Mouse (Mus musculus) spleen, postnatal 4 days (tissue): ENCODE data around the gene Pdhx.

Experiments used
- DNase-seq, 2 experiments: peaks; one replicate each; pipeline ENCODE4 v3.0.0; 2022; ENCODE audit warnings: low spot score in 2 of 2

The Pdhx gene

GRCm38 (mm10) chr2:102989446-102989845, 83.9 kb downstream of the Pdhx start:
- DNase-seq: no peak

GRCm38 (mm10) chr2:102987708-102988010, 85.7 kb downstream of the Pdhx start:
- no peak for DNase-seq

DNA sequence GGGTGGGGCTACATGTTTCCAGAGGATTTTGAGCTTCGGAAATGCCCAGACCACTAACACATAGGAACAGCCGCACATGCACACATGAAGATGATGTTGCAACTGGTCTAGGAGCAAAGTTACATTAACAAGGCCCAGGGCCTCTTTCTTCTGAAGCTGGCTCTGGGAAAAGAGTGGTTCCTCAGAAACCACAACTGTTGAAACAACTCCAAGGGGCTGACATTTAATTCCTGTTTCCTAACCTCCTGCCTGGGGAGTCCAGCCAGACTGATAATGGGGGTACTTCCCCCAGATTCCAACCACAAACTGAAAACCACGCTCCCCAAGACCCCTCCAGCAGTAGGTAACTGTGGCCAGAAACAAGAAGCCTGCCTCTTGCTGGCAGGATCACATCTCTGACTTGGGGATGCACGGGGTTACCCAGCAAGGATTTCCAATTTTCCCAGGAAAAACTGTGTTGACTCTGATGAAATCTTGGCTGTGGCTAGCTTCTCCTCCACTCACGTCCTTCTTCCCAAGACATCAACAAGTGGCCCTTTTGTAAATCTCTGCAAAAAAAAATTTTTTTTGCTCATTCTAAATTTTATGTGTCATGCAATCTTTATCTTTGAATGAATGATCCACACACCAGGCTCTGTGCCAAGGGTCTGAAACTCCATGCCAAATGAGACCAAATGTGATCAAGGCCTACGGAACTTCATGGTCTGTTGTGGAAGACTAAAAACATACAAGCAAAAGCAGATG, 86.2 kb downstream of the Pdhx start:
- DNase-seq: no peak

DNA sequence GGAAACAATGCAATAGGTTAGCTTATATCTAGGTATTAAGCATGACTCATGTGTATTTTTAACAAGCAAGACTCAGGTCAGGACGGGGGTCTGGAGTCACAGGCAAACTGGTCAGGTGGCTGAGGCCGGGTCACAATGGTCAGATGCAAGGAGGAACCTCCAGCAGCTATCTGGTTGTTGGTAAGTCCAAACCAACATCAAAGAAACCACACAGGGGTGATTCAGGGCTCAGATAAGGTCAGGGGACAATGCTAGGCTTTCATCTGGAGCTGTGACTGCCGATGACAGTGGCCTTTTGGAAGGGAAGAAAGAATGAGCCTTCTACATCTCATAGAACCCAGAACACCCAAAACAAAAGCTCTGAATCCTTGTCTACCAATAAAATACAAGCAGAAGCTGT, 86.9 kb downstream of the Pdhx start:
- no peak for DNase-seq

DNA sequence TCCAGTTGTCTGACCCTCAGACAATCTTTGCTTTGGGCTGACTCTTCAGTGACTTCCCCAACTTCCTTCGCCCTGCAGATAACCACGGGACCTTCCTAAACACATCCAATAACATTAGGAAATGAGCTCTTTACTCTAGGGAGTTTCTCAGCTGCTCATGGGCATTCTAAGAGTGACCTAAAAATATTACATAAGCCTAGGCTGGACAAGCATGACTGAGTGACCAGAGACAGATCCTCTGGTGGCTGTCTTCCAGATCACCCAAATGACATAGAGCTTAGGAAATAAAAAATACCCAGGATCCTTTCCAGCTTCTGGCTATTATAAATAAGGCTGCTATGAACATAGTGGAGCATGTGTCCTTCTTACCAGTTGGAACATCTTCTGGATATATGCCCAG, 90.5 kb downstream of the Pdhx start:
- no peak for DNase-seq

DNA sequence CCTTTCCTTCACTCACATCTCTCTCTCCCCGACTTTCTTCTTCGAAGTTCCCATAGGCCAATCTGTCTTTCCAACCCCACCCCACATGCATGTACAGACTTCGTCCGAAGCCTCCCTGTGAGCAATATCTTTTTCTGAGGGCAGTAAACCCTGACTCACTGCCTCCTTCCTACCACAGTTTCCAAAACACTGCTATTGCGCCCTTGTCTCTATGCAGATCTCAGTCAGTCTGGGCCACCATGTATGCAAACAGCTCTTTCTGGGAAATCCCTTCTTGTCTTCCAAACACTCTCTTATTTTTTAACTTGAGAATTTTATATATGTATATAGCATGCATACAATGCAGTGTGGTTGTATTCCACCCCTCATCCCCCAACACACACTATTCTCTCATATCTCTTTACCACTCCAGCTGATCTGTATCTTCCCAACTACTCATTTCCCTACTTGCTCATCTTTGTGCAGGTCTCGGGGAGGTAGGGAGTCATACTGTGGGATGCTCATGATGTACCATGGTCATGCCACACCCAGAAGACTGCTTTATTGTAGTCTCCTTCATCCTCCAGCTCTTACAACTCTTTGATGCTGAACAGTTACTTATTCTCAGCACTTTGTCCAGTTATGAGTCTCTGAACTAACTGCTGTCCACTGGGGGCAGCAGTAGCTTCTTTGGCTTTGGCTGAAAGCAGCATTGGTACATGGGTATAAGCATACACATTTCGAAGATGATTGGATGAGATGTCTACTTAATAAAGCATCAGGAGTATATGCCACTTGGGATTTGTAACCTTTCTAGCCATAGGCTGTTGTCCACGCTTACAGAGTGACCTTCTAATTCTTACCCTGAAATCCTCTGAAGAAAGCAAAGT, 91.6 kb downstream of the Pdhx start:
- no peak for DNase-seq

DNA sequence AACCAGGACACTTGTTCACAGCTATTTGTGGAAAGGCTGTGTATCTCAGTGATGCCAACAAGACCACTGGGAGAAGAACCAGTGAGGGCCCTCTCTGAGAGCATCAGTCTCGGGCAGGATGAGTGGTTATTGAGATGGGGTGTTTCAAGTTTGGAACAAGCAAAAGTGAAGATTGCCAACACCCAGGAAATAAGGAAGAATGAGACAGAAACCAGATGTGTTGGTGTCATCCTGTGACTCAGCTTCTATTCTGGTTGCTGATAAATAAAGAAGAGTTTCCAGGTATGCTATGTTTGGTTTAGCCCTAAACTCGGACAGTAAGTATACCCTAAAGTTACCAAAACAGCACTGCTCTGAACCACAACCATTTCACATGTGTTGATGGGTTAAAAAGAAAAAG, 92.4 kb downstream of the Pdhx start:
- no peak for DNase-seq

- DNase-seq: no peak
These were observed 93.8 kb downstream of the Pdhx start for GRCm38 (mm10) chr2:102979519-102979918.

GRCm38 (mm10) chr2:102979112-102979511, 94.2 kb downstream of the Pdhx start:
- DNase-seq: no peak

- no peak for DNase-seq
These were observed 97.9 kb downstream of the Pdhx start for GRCm38 (mm10) chr2:102975358-102975945.

DNA sequence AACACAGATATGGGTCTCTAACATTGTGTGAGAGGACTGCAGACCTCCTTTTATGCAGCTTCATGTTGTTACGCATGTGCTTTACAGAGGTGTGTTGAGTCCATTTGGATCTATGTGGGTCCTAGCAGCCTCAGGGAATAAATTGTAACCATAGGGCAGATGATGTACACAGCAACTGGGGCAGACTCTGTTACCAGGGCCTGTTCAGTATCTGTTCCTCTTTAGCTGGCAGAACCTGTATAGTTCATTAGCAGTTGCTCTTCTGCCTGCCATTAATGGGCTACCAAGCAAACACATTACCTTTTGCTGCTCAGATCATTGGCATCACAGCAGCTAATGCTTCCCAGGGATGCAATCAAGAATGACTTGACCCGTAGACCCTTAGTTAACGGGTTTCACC, 100.2 kb downstream of the Pdhx start:
- no peak for DNase-seq

DNA sequence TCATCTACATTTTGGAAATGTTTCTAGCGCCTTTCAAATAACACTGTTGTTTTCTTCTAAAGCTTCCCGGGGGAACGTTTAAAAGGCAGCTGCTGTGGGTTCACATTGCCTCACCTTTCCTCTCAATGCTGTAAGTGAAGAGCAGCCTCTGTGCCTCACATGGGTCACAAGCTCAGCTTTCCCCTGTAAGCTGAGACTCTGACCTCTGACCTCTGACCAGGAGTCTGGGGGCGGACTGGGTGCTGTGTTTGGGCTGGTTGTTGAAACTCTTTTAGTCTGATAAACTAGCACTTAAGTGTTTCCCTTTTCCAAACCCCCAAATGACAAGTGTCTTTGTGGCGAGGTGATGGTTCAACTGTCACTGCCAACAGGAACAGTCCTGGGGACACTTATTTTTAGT, 100.7 kb downstream of the Pdhx start:
- DNase-seq: no peak

GRCm38 (mm10) chr2:102971951-102972350, 101.4 kb downstream of the Pdhx start:
- no peak for DNase-seq
